Mouse (Mus musculus) myocyte (in vitro differentiated cells): Measurements from ENCODE around the gene Asb17. TPM values are rescaled to one million over a fixed set of nuclear protein-coding genes. Genes with fewer than 3 reads are reported as not detected.

Source experiments
- H3K27me3 ChIP-seq: one replicate; pipeline ENCODE4 v1.6.1; 2011; ENCODE audit not compliant: control insufficient read depth, insufficient read depth, insufficient read length
- H3K36me3 ChIP-seq: one replicate; pipeline ENCODE4 v1.6.1; 2011; ENCODE audit not compliant: control insufficient read depth, insufficient read depth
- H3K4me2 ChIP-seq: one replicate; pipeline ENCODE4 v1.6.1; 2011; ENCODE audit warnings: low read depth, control low read depth
- H3K4me3 ChIP-seq: one replicate; pipeline ENCODE4 v1.5.1; 2011; ENCODE audit warnings: mild to moderate bottlenecking, control low read depth, moderate library complexity
- H3K79me2 ChIP-seq: one replicate; pipeline ENCODE4 v1.6.1; 2011; ENCODE audit not compliant: control insufficient read depth, insufficient read depth
- H3ac ChIP-seq: one replicate; pipeline ENCODE4 v1.6.1; 2011; ENCODE audit not compliant: control insufficient read depth, insufficient read length
- CEBPB ChIP-seq: IDR thresholded peaks from 2 replicates; pipeline ENCODE4 v1.6.1; 2011; ENCODE audit warnings: mild to moderate bottlenecking, moderate library complexity; ENCODE audit not compliant: poor library complexity, insufficient read depth, severe bottlenecking
- E2F4 ChIP-seq: IDR thresholded peaks from one replicate; pipeline ENCODE4 v1.6.1; 2011; ENCODE audit warnings: mild to moderate bottlenecking, control low read depth, moderate library complexity; ENCODE audit not compliant: insufficient read depth
- MAX ChIP-seq: IDR thresholded peaks from one replicate; pipeline ENCODE4 v1.6.1; 2011; ENCODE audit warnings: low read depth, mild to moderate bottlenecking, control low read depth
- MYOD1 ChIP-seq, 3 experiments: IDR thresholded peaks; one replicate each; pipeline ENCODE4 v1.6.1; 2011; ENCODE audit warnings: control low read depth in 2 of 3, low read depth in 2 of 3, mild to moderate bottlenecking in 2 of 3, moderate library complexity in 1 of 3; ENCODE audit not compliant: insufficient read length in 2 of 3, control insufficient read depth in 1 of 3
- MYOG ChIP-seq, 3 experiments: IDR thresholded peaks; one replicate each; pipeline ENCODE4 v1.6.1; 2011; ENCODE audit warnings: control low read depth in 2 of 3, low read depth in 2 of 3, mild to moderate bottlenecking in 2 of 3; ENCODE audit not compliant: insufficient read length in 2 of 3, control insufficient read depth in 1 of 3, insufficient read depth in 1 of 3
- POLR2A ChIP-seq: IDR thresholded peaks from one replicate; pipeline ENCODE4 v1.6.1; 2011; ENCODE audit warnings: low read depth, mild to moderate bottlenecking, control low read depth, moderate library complexity; ENCODE audit not compliant: insufficient read length
- POLR2AphosphoS2 ChIP-seq: IDR thresholded peaks from one replicate; pipeline ENCODE4 v1.6.1; 2011; ENCODE audit warnings: low read depth, control low read depth; ENCODE audit not compliant: insufficient read length
- REST ChIP-seq: IDR thresholded peaks from one replicate; pipeline ENCODE4 v1.6.1; 2011; ENCODE audit warnings: mild to moderate bottlenecking, control low read depth, moderate library complexity; ENCODE audit not compliant: insufficient read depth, insufficient read length
- SRF ChIP-seq: IDR thresholded peaks from one replicate; pipeline ENCODE4 v1.6.1; 2011; ENCODE audit warnings: low read depth; ENCODE audit not compliant: control insufficient read depth, insufficient read length
- TCF12 ChIP-seq: IDR thresholded peaks from one replicate; pipeline ENCODE4 v1.6.1; 2011; ENCODE audit warnings: mild to moderate bottlenecking, control low read depth; ENCODE audit not compliant: poor library complexity, insufficient read depth, severe bottlenecking
- TCF3 ChIP-seq: IDR thresholded peaks from one replicate; pipeline ENCODE4 v1.6.1; 2011; ENCODE audit warnings: low read depth, control low read depth; ENCODE audit not compliant: insufficient read length
- USF1 ChIP-seq: IDR thresholded peaks from one replicate; pipeline ENCODE4 v1.6.1; 2011; ENCODE audit warnings: low read depth, mild to moderate bottlenecking, control low read depth, moderate library complexity
- polyA plus RNA-seq: library from polyadenylated mRNA; unstranded; fragments of >200 nt; fragmentation: generic; extraction: Trizol; gene quantifications from one replicate; pipeline ENCODE4 v1.2.1, GENCODE M21; 2012; ENCODE audit warnings: missing spikeins

The Asb17 gene
- polyA plus RNA-seq, 1 experiment = not detected

- Histone ChIP-seq H3ac (no peak overlapping the region), H3K4me2 (no peak overlapping the region), H3K36me3 (no peaks in the 10 kb centered on the region), H3K4me3 (no peak overlapping the region), H3K27me3 (no peaks in the 10 kb centered on the region), H3K79me2 (no peaks in the 10 kb centered on the region)
- TF ChIP-seq MYOD1 (IDR thresholded peaks at IDR 0.05; ENCODE audit: control insufficient read depth in 1 of 3, insufficient read length in 2 of 3, low read depth in 2 of 3) (no peak), SRF (no peak), REST (no peak), POLR2A (no peak), MYOG (IDR thresholded peaks at IDR 0.05; ENCODE audit: control insufficient read depth in 1 of 3, insufficient read depth in 1 of 3, insufficient read length in 2 of 3, low read depth in 2 of 3) (no peak), E2F4 (no peak), CEBPB (no peak)
Observed at GRCm38 (mm10) chr3:153837593-153837992, 6.4 kb upstream of the Asb17 start.

- H3ac ChIP-seq = no peak overlapping the region
- H3K4me2 ChIP-seq = no peak overlapping the region
- no peak for TF ChIP-seq POLR2A
- TF ChIP-seq TCF3 = no peak
- no peak for TF ChIP-seq E2F4
- no peak for TF ChIP-seq SRF
- TF ChIP-seq MYOD1 (IDR thresholded peaks at IDR 0.05; ENCODE audit: control insufficient read depth in 1 of 3, insufficient read length in 2 of 3, low read depth in 2 of 3) = no peak
- TF ChIP-seq MAX = no peak
- TF ChIP-seq CEBPB = no peak
- TF ChIP-seq USF1 = no peak
- TF ChIP-seq REST = no peak
- no peak for TF ChIP-seq POLR2AphosphoS2
- TF ChIP-seq TCF12 = no peak
- no peak for TF ChIP-seq MYOG (IDR thresholded peaks at IDR 0.05; ENCODE audit: control insufficient read depth in 1 of 3, insufficient read depth in 1 of 3, insufficient read length in 2 of 3, low read depth in 2 of 3)
- no peaks in the 10 kb centered on the region for H3K36me3 ChIP-seq
- H3K4me3 ChIP-seq = no peak overlapping the region
- H3K27me3 ChIP-seq = no peaks in the 10 kb centered on the region
- no peaks in the 10 kb centered on the region for H3K79me2 ChIP-seq
Observed at GRCm38 (mm10) chr3:153844757-153845156, 748 bp downstream of the Asb17 start.

- Histone ChIP-seq H3K4me2 (no peak overlapping the region), H3K36me3 (no peaks in the 10 kb centered on the region), H3K4me3 (no peak overlapping the region), H3ac (no peak overlapping the region), H3K79me2 (no peaks in the 10 kb centered on the region), H3K27me3 (no peaks in the 10 kb centered on the region)
- TF ChIP-seq E2F4 (no peak), CEBPB (no peak), REST (no peak), SRF (no peak), MYOD1 (IDR thresholded peaks at IDR 0.05; ENCODE audit: control insufficient read depth in 1 of 3, insufficient read length in 2 of 3, low read depth in 2 of 3) (no peak), POLR2A (no peak), MAX (no peak), POLR2AphosphoS2 (no peak)
Observed at GRCm38 (mm10) chr3:153845500-153845899, 1.5 kb downstream of the Asb17 start.

DNA sequence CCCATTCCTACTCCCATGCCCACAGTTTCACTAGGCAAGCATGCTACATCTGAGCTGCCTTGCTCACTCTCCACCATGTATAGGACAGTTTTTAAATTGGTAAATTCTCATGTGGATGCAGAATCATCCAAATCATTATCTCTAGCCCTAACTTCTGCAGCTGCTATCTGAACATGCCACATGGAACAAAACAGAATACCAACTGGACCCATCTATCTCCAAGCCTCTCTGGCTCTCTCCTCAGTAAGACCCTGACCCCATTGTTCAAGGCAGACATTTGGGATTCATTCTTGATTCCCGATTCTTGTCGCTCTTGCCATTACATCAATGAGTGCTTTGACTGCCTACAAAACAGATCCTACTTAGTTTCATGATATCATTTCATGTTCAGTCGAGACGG, 2.1 kb downstream of the Asb17 start:
- TF ChIP-seq SRF (no peak), USF1 (no peak), MYOD1 (IDR thresholded peaks at IDR 0.05; ENCODE audit: control insufficient read depth in 1 of 3, insufficient read length in 2 of 3, low read depth in 2 of 3) (no peak), TCF3 (no peak), POLR2AphosphoS2 (no peak), MAX (no peak), POLR2A (no peak), CEBPB (no peak), REST (no peak), E2F4 (no peak), MYOG (IDR thresholded peaks at IDR 0.05; ENCODE audit: control insufficient read depth in 1 of 3, insufficient read depth in 1 of 3, insufficient read length in 2 of 3, low read depth in 2 of 3) (no peak), TCF12 (no peak)
- H3K79me2 ChIP-seq = no peaks in the 10 kb centered on the region

DNA sequence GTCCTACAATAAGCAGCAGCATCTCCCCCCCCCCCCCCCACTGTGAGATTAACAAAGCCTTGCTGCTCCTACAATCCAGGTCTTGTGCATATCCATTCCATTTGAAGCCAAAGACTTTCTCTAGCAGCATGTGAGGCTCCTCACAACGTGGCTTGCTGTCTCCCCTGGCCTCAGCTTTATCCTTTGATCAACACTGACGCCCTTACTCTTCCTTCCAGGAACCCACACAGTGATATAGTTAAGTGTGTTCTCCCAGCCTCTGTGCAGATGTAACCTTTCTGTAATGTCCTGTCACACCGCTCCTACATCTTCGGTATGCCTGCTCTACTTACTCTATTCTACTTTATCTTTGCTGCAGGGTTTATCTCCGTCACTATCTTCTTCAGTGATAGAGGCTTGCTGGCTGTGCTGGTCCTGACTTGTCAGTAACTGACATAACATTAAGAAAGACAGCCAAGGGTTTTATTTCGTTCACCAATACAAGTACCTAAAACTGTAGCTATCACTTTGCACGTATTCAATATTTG, 3.3 kb downstream of the Asb17 start:
- Histone ChIP-seq H3K4me2 (no peak overlapping the region), H3K36me3 (no peaks in the 10 kb centered on the region), H3ac (no peak overlapping the region), H3K27me3 (no peaks in the 10 kb centered on the region), H3K79me2 (no peaks in the 10 kb centered on the region), H3K4me3 (no peak overlapping the region)
- TF ChIP-seq TCF3 (no peak), POLR2AphosphoS2 (no peak), REST (no peak), MYOD1 (IDR thresholded peaks at IDR 0.05; ENCODE audit: control insufficient read depth in 1 of 3, insufficient read length in 2 of 3, low read depth in 2 of 3) (no peak), E2F4 (no peak), POLR2A (no peak), MYOG (IDR thresholded peaks at IDR 0.05; ENCODE audit: control insufficient read depth in 1 of 3, insufficient read depth in 1 of 3, insufficient read length in 2 of 3, low read depth in 2 of 3) (no peak), USF1 (no peak), TCF12 (no peak), CEBPB (no peak)

More for the DNA sequence above, 2.1 kb downstream of the Asb17 start:
- no peak overlapping the region for H3ac ChIP-seq
- no peak overlapping the region for H3K4me2 ChIP-seq
- H3K4me3 ChIP-seq = no peak overlapping the region
- H3K36me3 ChIP-seq = no peaks in the 10 kb centered on the region
- H3K27me3 ChIP-seq = no peaks in the 10 kb centered on the region
